Mouse (Mus musculus): ENCODE results near the gene Cep41. TPM values are rescaled to one million over a fixed set of nuclear protein-coding genes. Genes with fewer than 3 reads are reported as not detected.

The Cep41 gene
- polyA plus RNA-seq, 2 experiments, result 44.3 to 50.9 TPM

DNA sequence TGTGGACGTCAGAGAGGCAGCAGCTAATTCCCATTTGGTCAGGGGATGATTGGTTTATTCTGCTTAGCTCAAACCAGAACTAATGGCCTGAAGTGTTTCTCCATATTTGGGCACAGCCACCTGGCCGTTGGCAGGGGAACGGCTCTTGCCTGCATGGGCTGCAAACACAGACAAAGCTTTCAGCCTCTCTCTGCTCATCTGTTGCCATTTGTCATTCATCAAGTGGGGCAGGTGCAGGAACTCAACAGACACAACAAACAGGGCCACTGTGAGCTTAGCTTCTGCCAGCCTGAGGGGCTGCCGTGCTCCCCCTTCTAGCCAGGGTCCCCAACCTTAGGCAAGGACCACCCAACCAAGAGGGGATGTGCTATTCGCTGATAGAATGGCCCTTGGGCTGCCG, 65.4 kb downstream of the Cep41 start:
- no peaks in the 10 kb centered on the region for H3K9me3 ChIP-seq (ENCODE audit: control insufficient read depth, low read length)
- 35% methylated on average over 6 of the region's 6 CpGs for WGBS
- ATAC-seq (ENCODE audit: low FRiP score, low read depth) (peak; percentile 73; the same call in 1 of the 2 replicates), DNase-seq (ENCODE audit: low spot score) (no peak)
- H3K27ac ChIP-seq (replicated peaks; ENCODE audit: low read depth, low read length), result peak overlapping the region; percentile 19; the same call in 1 of the 2 replicates
- H3K4me1 ChIP-seq (ENCODE audit: control insufficient read depth, insufficient read depth, low read length), result peaks cover 21% of the 10 kb centered on the region
- H3K4me2 ChIP-seq (replicated peaks; ENCODE audit: low read depth, low read length, severe bottlenecking), result no peak overlapping the region
- no peaks in the 10 kb centered on the region for H3K36me3 ChIP-seq (ENCODE audit: control insufficient read depth, insufficient read depth, low read length)
- no peak overlapping the region for H3K4me3 ChIP-seq (replicated peaks; ENCODE audit: low read length)
- H3K27me3 ChIP-seq (ENCODE audit: control insufficient read depth, insufficient read depth, low read length), result no peaks in the 10 kb centered on the region
- no peak for TF ChIP-seq POLR2A (IDR thresholded peaks at IDR 0.05; ENCODE audit: borderline replicate concordance, extremely low read depth, insufficient read depth, insufficient read length)
- H3K9ac ChIP-seq (ENCODE audit: low read depth, low read length, severe bottlenecking), result no peak overlapping the region

- no peaks in the 10 kb centered on the region for H3K27me3 ChIP-seq (ENCODE audit: control insufficient read depth, insufficient read depth, low read length)
- H3K4me3 ChIP-seq (replicated peaks; ENCODE audit: low read length), result no peak overlapping the region
- H3K9me3 ChIP-seq (ENCODE audit: control insufficient read depth, low read length), result no peaks in the 10 kb centered on the region
- peaks cover 6% of the 10 kb centered on the region; the same call in 1 of the 2 replicates for H3K4me1 ChIP-seq (ENCODE audit: control insufficient read depth, insufficient read depth, low read length)
- DNase-seq (ENCODE audit: low spot score) (no peak), ATAC-seq (ENCODE audit: low FRiP score, low read depth) (no peak)
- H3K9ac ChIP-seq (ENCODE audit: low read depth, low read length, severe bottlenecking), result no peak overlapping the region
- H3K4me2 ChIP-seq (replicated peaks; ENCODE audit: low read depth, low read length, severe bottlenecking), result no peak overlapping the region
- H3K36me3 ChIP-seq (ENCODE audit: control insufficient read depth, insufficient read depth, low read length), result no peaks in the 10 kb centered on the region
- 87% methylated on average over 9 of the region's 9 CpGs for WGBS
- H3K27ac ChIP-seq (replicated peaks; ENCODE audit: low read depth, low read length), result no peak overlapping the region
- no peak for TF ChIP-seq POLR2A (IDR thresholded peaks at IDR 0.05; ENCODE audit: borderline replicate concordance, extremely low read depth, insufficient read depth, insufficient read length)
These were observed 68.8 kb downstream of the Cep41 start for GRCm38 (mm10) chr6:30624763-30625162.

GRCm38 (mm10) chr6:30621986-30622389, 71.6 kb downstream of the Cep41 start:
- Histone ChIP-seq H3K27me3 (ENCODE audit: control insufficient read depth, insufficient read depth, low read length) (no peaks in the 10 kb centered on the region), H3K9ac (ENCODE audit: low read depth, low read length, severe bottlenecking) (no peak overlapping the region), H3K9me3 (ENCODE audit: control insufficient read depth, low read length) (no peaks in the 10 kb centered on the region), H3K4me2 (replicated peaks; ENCODE audit: low read depth, low read length, severe bottlenecking) (no peak overlapping the region), H3K27ac (replicated peaks; ENCODE audit: low read depth, low read length) (no peak overlapping the region), H3K4me3 (replicated peaks; ENCODE audit: low read length) (no peak overlapping the region), H3K4me1 (ENCODE audit: control insufficient read depth, insufficient read depth, low read length) (peaks cover 21% of the 10 kb centered on the region), H3K36me3 (ENCODE audit: control insufficient read depth, insufficient read depth, low read length) (no peaks in the 10 kb centered on the region)
- no peak for TF ChIP-seq POLR2A (IDR thresholded peaks at IDR 0.05; ENCODE audit: borderline replicate concordance, extremely low read depth, insufficient read depth, insufficient read length)
- DNase-seq (ENCODE audit: low spot score), result no peak
- ATAC-seq (ENCODE audit: low FRiP score, low read depth), result no peak
- 50% methylated on average over 4 of the region's 4 CpGs for WGBS

- H3K9ac ChIP-seq (ENCODE audit: low read depth, low read length, severe bottlenecking), result no peak overlapping the region
- H3K27ac ChIP-seq (replicated peaks; ENCODE audit: low read depth, low read length), result no peak overlapping the region
- no peaks in the 10 kb centered on the region for H3K9me3 ChIP-seq (ENCODE audit: control insufficient read depth, low read length)
- H3K4me2 ChIP-seq (replicated peaks; ENCODE audit: low read depth, low read length, severe bottlenecking), result no peak overlapping the region
- no peaks in the 10 kb centered on the region for H3K27me3 ChIP-seq (ENCODE audit: control insufficient read depth, insufficient read depth, low read length)
- TF ChIP-seq POLR2A (IDR thresholded peaks at IDR 0.05; ENCODE audit: borderline replicate concordance, extremely low read depth, insufficient read depth, insufficient read length), result no peak
- no peak overlapping the region for H3K4me3 ChIP-seq (replicated peaks; ENCODE audit: low read length)
- no peak for DNase-seq (ENCODE audit: low spot score)
- ATAC-seq (ENCODE audit: low FRiP score, low read depth), result peak; percentile 76
- no peaks in the 10 kb centered on the region for H3K36me3 ChIP-seq (ENCODE audit: control insufficient read depth, insufficient read depth, low read length)
- H3K4me1 ChIP-seq (ENCODE audit: control insufficient read depth, insufficient read depth, low read length), result peaks cover 31% of the 10 kb centered on the region
- 76% methylated on average over 6 of the region's 6 CpGs for WGBS
These were observed 72.6 kb downstream of the Cep41 start for GRCm38 (mm10) chr6:30620994-30621393.

GRCm38 (mm10) chr6:30620591-30620990, 73.0 kb downstream of the Cep41 start:
- Histone ChIP-seq H3K9me3 (ENCODE audit: control insufficient read depth, low read length) (no peaks in the 10 kb centered on the region), H3K27me3 (ENCODE audit: control insufficient read depth, insufficient read depth, low read length) (no peaks in the 10 kb centered on the region), H3K36me3 (ENCODE audit: control insufficient read depth, insufficient read depth, low read length) (no peaks in the 10 kb centered on the region), H3K9ac (ENCODE audit: low read depth, low read length, severe bottlenecking) (no peak overlapping the region), H3K4me2 (replicated peaks; ENCODE audit: low read depth, low read length, severe bottlenecking) (no peak overlapping the region), H3K27ac (replicated peaks; ENCODE audit: low read depth, low read length) (no peak overlapping the region), H3K4me3 (replicated peaks; ENCODE audit: low read length) (no peak overlapping the region), H3K4me1 (ENCODE audit: control insufficient read depth, insufficient read depth, low read length) (peaks cover 35% of the 10 kb centered on the region)
- DNase-seq (ENCODE audit: low spot score), result no peak
- TF ChIP-seq POLR2A (IDR thresholded peaks at IDR 0.05; ENCODE audit: borderline replicate concordance, extremely low read depth, insufficient read depth, insufficient read length), result no peak
- WGBS, result 73% methylated on average over 4 of the region's 4 CpGs
- no peak for ATAC-seq (ENCODE audit: low FRiP score, low read depth)

DNA sequence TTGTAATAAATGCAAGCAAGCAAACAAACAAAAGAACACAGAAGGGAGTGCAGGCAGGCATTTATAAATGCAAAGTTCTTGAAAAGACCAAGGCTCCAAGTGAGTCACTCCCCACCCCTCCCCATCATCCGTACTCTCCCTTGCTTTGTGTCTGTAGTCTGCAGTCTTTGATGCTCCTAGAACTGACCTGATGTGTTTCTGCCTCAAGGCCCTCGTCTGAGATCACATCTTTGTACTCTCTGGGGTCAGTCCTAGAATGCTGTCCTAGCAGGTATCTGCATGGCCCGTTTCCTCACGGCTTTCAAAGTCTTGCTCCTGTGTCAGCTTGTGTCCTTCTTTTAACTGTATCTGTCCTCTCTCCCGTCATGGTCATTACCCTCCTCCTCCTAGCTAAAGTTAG, 73.9 kb downstream of the Cep41 start:
- WGBS, result 78% methylated on average over 5 of the region's 5 CpGs
- peaks cover 40% of the 10 kb centered on the region for H3K4me1 ChIP-seq (ENCODE audit: control insufficient read depth, insufficient read depth, low read length)

More for the DNA sequence above, 73.9 kb downstream of the Cep41 start:
- Histone ChIP-seq H3K27me3 (ENCODE audit: control insufficient read depth, insufficient read depth, low read length) (no peaks in the 10 kb centered on the region), H3K4me2 (replicated peaks; ENCODE audit: low read depth, low read length, severe bottlenecking) (no peak overlapping the region), H3K9ac (ENCODE audit: low read depth, low read length, severe bottlenecking) (no peak overlapping the region), H3K36me3 (ENCODE audit: control insufficient read depth, insufficient read depth, low read length) (no peaks in the 10 kb centered on the region), H3K9me3 (ENCODE audit: control insufficient read depth, low read length) (no peaks in the 10 kb centered on the region), H3K4me3 (replicated peaks; ENCODE audit: low read length) (no peak overlapping the region), H3K27ac (replicated peaks; ENCODE audit: low read depth, low read length) (no peak overlapping the region)
- no peak for DNase-seq (ENCODE audit: low spot score)
- no peak for TF ChIP-seq POLR2A (IDR thresholded peaks at IDR 0.05; ENCODE audit: borderline replicate concordance, extremely low read depth, insufficient read depth, insufficient read length)
- no peak for ATAC-seq (ENCODE audit: low FRiP score, low read depth)
